8 mouse cellular contexts compared by ENCODE assay signal in genomic region chr10:80622661-80623456, GRCm38 (mm10). TPM values are rescaled to one million over a fixed set of nuclear protein-coding genes. Genes with fewer than 3 reads are reported as not detected.
DNase-seq lines count a peak whose midpoint lies in the region; ATAC-seq and TF ChIP-seq lines count a peak whose summit lies in the region.

Gene Csnk1g2 (plus strand): TSS chr10:80622838.

- peak within 1 kb of the TSS; percentile 97 for H3K9ac ChIP-seq in hindbrain, embryonic 13.5 days

- no peaks in the 10 kb centered on the region for H3K27me3 ChIP-seq in hindbrain, embryonic 13.5 days

- H3K27ac ChIP-seq in bone marrow macrophage, adult 2 months (ENCODE audit: insufficient read depth, low read depth, low read length), result peak within 1 kb of the TSS; percentile 83
- H3K27ac ChIP-seq in hindbrain, embryonic 13.5 days, result peak within 1 kb of the TSS; percentile 96
- peak within 1 kb of the TSS; percentile 79 for H3K27ac ChIP-seq in macrophage

- peak within 1 kb of the TSS; percentile 79 for H3K4me3 ChIP-seq in bone marrow macrophage, adult 2 months (ENCODE audit: insufficient read depth, low read length)
- H3K4me3 ChIP-seq in hindbrain, embryonic 13.5 days, result peak within 1 kb of the TSS; percentile 81
- H3K4me3 ChIP-seq in macrophage (ENCODE audit: inconsistent target), result peak within 1 kb of the TSS; percentile 94

- no peaks in the 10 kb centered on the region for H3K36me3 ChIP-seq in hindbrain, embryonic 13.5 days
- H3K36me3 ChIP-seq in macrophage (ENCODE audit: inconsistent target), result no peaks in the 10 kb centered on the region

- under 1% methylated on average over 85 of the region's 85 CpGs for WGBS in hindbrain, embryonic 13.5 days
- under 1% methylated on average over 80 of the region's 85 CpGs for WGBS in macrophage (ENCODE audit: missing documents)

- H3K79me2 ChIP-seq in macrophage (ENCODE audit: inconsistent target), result peaks cover 51% of the 10 kb centered on the region

- peaks cover 16% of the 10 kb centered on the region for H3K4me1 ChIP-seq in bone marrow macrophage, adult 2 months (ENCODE audit: control insufficient read depth, insufficient read depth, low read length)
- H3K4me1 ChIP-seq in hindbrain, embryonic 13.5 days (replicated peaks), result peaks cover 49% of the 10 kb centered on the region

- peak; percentile 0; the same call in 1 of the 2 replicates for ATAC-seq in frontal cortex, adult (ENCODE audit: low TSS enrichment)
- ATAC-seq in hindbrain, embryonic 13.5 days (ENCODE audit: low FRiP score), result peak; percentile 8

- no peaks in the 10 kb centered on the region for H3K9me3 ChIP-seq in hindbrain, embryonic 13.5 days

- no peak for DNase-seq in frontal cortex, postnatal 25 days (ENCODE audit: low spot score in 2 of 2)
- peak; percentile 68 to 72 for DNase-seq in frontal cortex, postnatal 10 days (ENCODE audit: low spot score in 2 of 2)
- peak in 1 of 2 experiments; percentile 57 for DNase-seq in layer of hippocampus, postnatal 36 days
- peak; percentile 62 to 77 for DNase-seq in spleen, postnatal 36 days (ENCODE audit: low spot score in 2 of 2)

- peak within 1 kb of the TSS; percentile 98 for H3K4me2 ChIP-seq in hindbrain, embryonic 13.5 days

- no peak for TF ChIP-seq POLR2A in bone marrow macrophage, adult 2 months (IDR thresholded peaks at IDR 0.05; ENCODE audit: borderline replicate concordance, low read depth, low read length)

- no peak for TF ChIP-seq CTCF in bone marrow macrophage, adult 2 months (IDR thresholded peaks at IDR 0.05; ENCODE audit: low read depth, low read length)

RNA-seq across cellular contexts. Expression of gene Csnk1g2, which starts in this region (rescaled TPM):
- polyA plus RNA-seq in bone marrow macrophage, adult 2 months (2012; ENCODE audit: insufficient read depth, insufficient read length, missing spikeins), result 87.3 and 98.4 TPM in 2 replicates
- 98.5 and 102 TPM in 2 replicates for polyA plus RNA-seq in hindbrain, embryonic 13.5 days (2015; fragmentation: Nextera tagmentation; extraction: Ambion mirVana)
- 100 to 1,000 TPM; 216 to 241 TPM for total RNA-seq in layer of hippocampus, postnatal 36 days (2021)
- total RNA-seq in macrophage (2018; cell fraction: chromatin; rRNA removed), result 10 to 100 TPM; 21.1 to 94.3 (median 56.1) TPM
- total RNA-seq in macrophage (2018; cell fraction: cytosol; rRNA removed), result 10 to 100 TPM; 27.4 to 80.7 (median 43.5) TPM
- 10 to 100 TPM; 22.9 to 90.8 (median 48.4) TPM for total RNA-seq in macrophage (2018; cell fraction: nucleus; rRNA removed)
- polyA plus RNA-seq in macrophage (2018), result 66.6 to 78.0 TPM (median 74.8 TPM) in 3 replicates

Comparison
In these comparisons a context has a peak if more than half of its experiments do, and no peak if none do; other contexts are left out.
1. DNase-seq: peak in frontal cortex, postnatal 10 days (2 of 2) and spleen, postnatal 36 days (2 of 2); none in frontal cortex, postnatal 25 days (0 of 2).
2. Peak in every context shown above with its lines, with median percentiles within 50 percentile points of each other: H3K27ac ChIP-seq and H3K4me3 ChIP-seq.